Mouse (Mus musculus): ENCODE data around the gene 1810055G02Rik. TPM values are rescaled to one million over a fixed set of nuclear protein-coding genes. Genes with fewer than 3 reads are reported as not detected.

Gene 1810055G02Rik
- 0.97 TPM for polyA plus RNA-seq (2014; fragmentation: Illumina TruSeq; extraction: RNeasy Lipid Tissue Mini Kit (QIAGEN cat#74804); ENCODE audit: low read depth, low replicate concordance)

DNA sequence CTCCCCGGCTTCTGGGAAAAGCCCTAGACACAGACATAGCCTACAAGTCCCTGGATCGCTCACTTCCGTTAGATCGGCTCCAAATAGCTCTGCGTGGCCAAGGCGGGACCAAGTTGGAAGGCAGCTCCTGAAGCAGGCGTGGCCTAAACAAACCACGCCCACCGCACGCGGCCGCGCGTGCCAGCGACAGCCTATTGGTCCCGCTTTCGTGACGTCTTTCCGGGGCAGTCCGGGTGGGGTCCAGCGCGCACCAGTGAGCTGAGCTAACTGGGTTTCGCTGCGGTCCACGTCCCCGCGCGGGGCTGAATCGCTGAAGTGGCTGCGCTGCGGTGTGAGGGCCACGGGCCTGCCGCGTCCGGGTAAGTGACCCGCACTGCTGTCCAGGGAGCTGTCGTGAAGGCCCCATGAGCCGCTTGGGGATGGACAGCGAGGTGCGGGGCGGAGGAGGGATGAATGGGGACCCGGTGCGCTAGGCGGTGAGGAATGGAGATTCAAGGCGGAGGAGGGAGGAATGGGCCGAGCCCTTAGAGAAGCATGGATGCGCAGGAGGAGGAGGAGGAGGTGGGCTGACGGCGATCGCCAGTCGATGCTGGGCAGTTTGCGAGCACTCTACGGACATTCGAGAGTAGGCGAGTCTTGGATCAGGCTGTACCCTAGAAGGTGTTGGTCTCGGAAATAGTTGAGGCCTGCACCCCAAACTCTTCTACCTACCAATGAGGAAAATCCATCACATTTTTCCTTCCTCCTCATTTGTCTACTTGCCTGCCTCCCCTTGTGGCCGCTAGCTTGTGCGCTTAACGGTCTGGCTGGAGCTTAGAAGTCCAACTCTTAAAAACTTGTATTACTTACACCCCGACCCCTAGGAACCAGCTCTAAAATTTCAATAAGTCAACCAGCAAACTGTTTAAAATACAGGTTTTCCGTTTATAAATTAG, at the start of gene 1810055G02Rik:
1810055G02Rik (plus strand) TSS at position 216 of the 935 bp plus-strand sequence.

DNA sequence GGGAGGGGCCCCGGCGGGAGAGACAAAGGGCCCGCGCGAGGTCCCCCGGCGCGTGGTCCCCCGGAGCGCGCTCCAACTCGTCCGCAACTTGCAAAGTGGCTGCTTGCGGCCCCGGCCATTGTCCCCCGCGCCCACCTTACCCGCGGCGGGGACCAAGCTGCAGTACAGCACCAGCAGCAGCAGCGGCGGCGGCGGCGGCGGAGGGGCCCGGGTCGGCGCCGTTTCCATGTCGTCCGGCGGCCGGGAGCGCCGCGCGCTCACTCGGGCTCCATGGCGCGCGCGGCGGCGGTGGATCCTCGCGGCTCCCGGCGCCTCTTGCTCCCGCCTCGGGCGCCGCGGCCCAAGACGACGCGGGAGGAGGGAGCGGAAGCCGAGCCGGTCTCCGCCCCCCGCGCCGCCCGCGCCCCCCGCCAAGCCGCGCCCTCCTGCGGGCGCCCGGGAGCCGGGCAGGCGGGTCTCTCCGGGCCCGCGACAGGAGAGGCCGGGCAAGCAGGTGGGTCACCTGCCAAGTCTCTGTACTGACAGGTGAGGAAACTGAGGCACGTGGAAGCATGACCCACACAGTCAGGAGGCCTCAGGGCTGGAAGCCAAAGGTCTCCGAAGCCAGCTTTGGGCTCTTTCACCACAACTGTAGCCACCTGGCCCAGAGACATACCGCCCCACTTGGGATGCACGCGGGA, 21.7 kb upstream of the 1810055G02Rik start, which contains the start of gene Lrp5:
Lrp5 (minus strand) TSS at position 350 of the 680 bp plus-strand sequence.

DNA sequence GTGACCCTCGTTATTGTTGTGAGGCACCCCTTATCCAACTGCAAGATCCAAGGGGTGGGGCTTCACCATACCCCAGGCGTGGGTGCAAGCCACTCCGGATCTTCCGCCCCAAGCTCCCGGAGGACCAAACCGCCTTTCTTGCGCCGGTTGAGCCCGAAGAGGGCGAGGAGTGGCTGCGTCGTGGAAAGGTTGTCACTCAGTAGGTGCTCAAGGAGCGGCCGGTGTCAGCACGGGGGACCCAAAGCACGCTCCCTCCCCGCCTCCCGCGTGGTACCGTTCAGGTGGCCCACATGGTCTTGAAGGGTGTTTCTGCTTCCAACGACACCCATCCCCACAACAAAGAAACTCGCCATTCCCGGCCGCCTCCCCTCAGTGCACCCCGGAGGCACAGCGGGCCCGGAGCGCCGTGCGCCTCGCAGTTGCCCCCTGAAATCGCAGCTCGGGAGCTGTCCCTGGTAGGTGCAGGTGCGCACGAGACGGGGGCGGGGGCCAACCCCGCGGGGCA, 59.2 kb downstream of the 1810055G02Rik start, which contains the start of gene Kmt5b:
Kmt5b (plus strand) TSS at position 146 of the 505 bp plus-strand sequence.

Other genes starting within 250 kb of the 1810055G02Rik start
- 161 TPM for gene Ppp6r3, start 132.5 kb upstream of the 1810055G02Rik start, polyA plus RNA-seq (2014; fragmentation: Illumina TruSeq; extraction: RNeasy Lipid Tissue Mini Kit (QIAGEN cat#74804); ENCODE audit: low read depth, low replicate concordance)
- 0.36 TPM for gene Lrp5, start 21.7 kb upstream of the 1810055G02Rik start, polyA plus RNA-seq (2014; fragmentation: Illumina TruSeq; extraction: RNeasy Lipid Tissue Mini Kit (QIAGEN cat#74804); ENCODE audit: low read depth, low replicate concordance)
- gene Kmt5b, start 59.1 kb downstream of the 1810055G02Rik start, polyA plus RNA-seq (2014; fragmentation: Illumina TruSeq; extraction: RNeasy Lipid Tissue Mini Kit (QIAGEN cat#74804); ENCODE audit: low read depth, low replicate concordance): 117 TPM
- gene Chka, start 143.5 kb downstream of the 1810055G02Rik start, polyA plus RNA-seq (2014; fragmentation: Illumina TruSeq; extraction: RNeasy Lipid Tissue Mini Kit (QIAGEN cat#74804); ENCODE audit: low read depth, low replicate concordance): 78.9 TPM
- not detected for gene Tcirg1, start 198.8 kb downstream of the 1810055G02Rik start, polyA plus RNA-seq (2014; fragmentation: Illumina TruSeq; extraction: RNeasy Lipid Tissue Mini Kit (QIAGEN cat#74804); ENCODE audit: low read depth, low replicate concordance)
- gene Ndufs8, start 204.5 kb downstream of the 1810055G02Rik start, polyA plus RNA-seq (2014; fragmentation: Illumina TruSeq; extraction: RNeasy Lipid Tissue Mini Kit (QIAGEN cat#74804); ENCODE audit: low read depth, low replicate concordance): 4.6 TPM
- 0.53 TPM for gene Aldh3b1, start 221.5 kb downstream of the 1810055G02Rik start, polyA plus RNA-seq (2014; fragmentation: Illumina TruSeq; extraction: RNeasy Lipid Tissue Mini Kit (QIAGEN cat#74804); ENCODE audit: low read depth, low replicate concordance)
- gene Unc93b1, start 226.9 kb downstream of the 1810055G02Rik start, polyA plus RNA-seq (2014; fragmentation: Illumina TruSeq; extraction: RNeasy Lipid Tissue Mini Kit (QIAGEN cat#74804); ENCODE audit: low read depth, low replicate concordance): not detected